ENCODE assay signal across 15 mouse cellular contexts in genomic region chr15:97342336-97342735, GRCm38 (mm10).
DNase-seq lines count a peak whose midpoint lies in the region; ATAC-seq and TF ChIP-seq lines count a peak whose summit lies in the region.
"Had no signal": no experiment of that assay in that cellular context is flagged by ENCODE, and none has a peak within 500 bp of the region (broad histone marks: within the 10 kb centered on the region; RNA-seq: fewer than 3 reads in every experiment).

No protein-coding gene starts in this region.

- no peak for TF ChIP-seq EP300 in liver, embryonic 14.5 days (IDR thresholded peaks at IDR 0.05; ENCODE audit: low read depth)

- no peak for TF ChIP-seq CTCF in thymus, adult 2 months (IDR thresholded peaks at IDR 0.05; ENCODE audit: borderline replicate concordance, control insufficient read depth, extremely low read depth, insufficient read depth, low read length, poor library complexity)
- TF ChIP-seq CTCF in liver, embryonic 14.5 days (IDR thresholded peaks at IDR 0.05; ENCODE audit: low read depth), result no peak

- no peak for ATAC-seq in liver, embryonic 14.5 days (ENCODE audit: insufficient read depth)

- intact Hi-C loops in left cerebral cortex, postnatal 4 days (cut with DNase I), result no loop called here

- peaks cover 11% of the 10 kb centered on the region for H3K4me1 ChIP-seq in thymus, adult 2 months (replicated peaks; ENCODE audit: control insufficient read depth, insufficient read depth, low read length)
- peaks cover 40 to 59% of the 10 kb centered on the region in 2 experiments for H3K4me1 ChIP-seq in liver, embryonic 14.5 days (replicated peaks; ENCODE audit: control insufficient read depth in 2 of 2, insufficient read depth in 2 of 2, low read length in 1 of 2)

- H3K27me3 ChIP-seq in thymus, adult 2 months (ENCODE audit: control insufficient read depth, insufficient read depth, low read length), result no peaks in the 10 kb centered on the region
- H3K27me3 ChIP-seq in liver, embryonic 14.5 days (ENCODE audit: control insufficient read depth, insufficient read depth, low read length), result no peaks in the 10 kb centered on the region

- WGBS in thymus, adult 2 months, result 24% methylated on average over 9 of the region's 9 CpGs
- WGBS in liver, embryonic 14.5 days (ENCODE audit: insufficient replicate concordance), result 27% methylated on average over 9 of the region's 9 CpGs

- H3K4me3 ChIP-seq in thymus, adult 2 months (ENCODE audit: control insufficient read depth, insufficient read depth, low read length), result no peak overlapping the region
- peak overlapping the region; percentile 40 to 51 for H3K4me3 ChIP-seq in liver, embryonic 14.5 days (ENCODE audit: insufficient read depth in 1 of 2, low read depth in 2 of 2, low read length in 2 of 2)
- H3K4me3 ChIP-seq: heart, embryonic 13.5 days; limb, embryonic 10.5 days; myocyte had no signal

- TF ChIP-seq POLR2A in thymus, adult 2 months (IDR thresholded peaks at IDR 0.05; ENCODE audit: control insufficient read depth, extremely low read depth, insufficient read depth, low read length, poor library complexity), result no peak

- no peaks in the 10 kb centered on the region for H3K36me3 ChIP-seq in thymus, adult 2 months (ENCODE audit: control insufficient read depth, insufficient read depth, low read length)
- no peaks in the 10 kb centered on the region for H3K36me3 ChIP-seq in liver, embryonic 14.5 days (replicated peaks; ENCODE audit: control insufficient read depth, insufficient read depth, low read depth)
- H3K36me3 ChIP-seq: heart, embryonic 13.5 days; limb, embryonic 10.5 days had no signal

- peak; percentile 6 for DNase-seq in thymus, adult 2 months
- no peak for DNase-seq in thymus, postnatal 10 days (ENCODE audit: low spot score in 2 of 2)
- peak; percentile 69 for DNase-seq in T-cell, adult 2 months (ENCODE audit: low spot score)
- DNase-seq in liver, embryonic 14.5 days (ENCODE audit: low read depth in 3 of 3, low spot score in 3 of 3), result no peak
- peak; percentile 14 for DNase-seq in thymus, postnatal 25 days
- no peak for DNase-seq in urinary bladder, postnatal 4 days (ENCODE audit: low spot score in 2 of 2)
- no peak for DNase-seq in right cerebral cortex, postnatal 36 days (ENCODE audit: low spot score in 2 of 2)
- DNase-seq in left cerebral cortex, postnatal 4 days, result no peak
- DNase-seq: adrenal gland, postnatal 36 days; gastrocnemius, postnatal 25 days; kidney, postnatal 10 days had no signal

- H3K27ac ChIP-seq in thymus, adult 2 months (ENCODE audit: control insufficient read depth, insufficient read depth, low read length), result peak overlapping the region; percentile 18; the same call in 1 of the 2 replicates
- peak overlapping the region; percentile 72 for H3K27ac ChIP-seq in liver, embryonic 14.5 days
- H3K27ac ChIP-seq: heart, embryonic 13.5 days; limb, embryonic 10.5 days; stomach, postnatal 0 days had no signal

- H3K4me2 ChIP-seq in liver, embryonic 14.5 days (ENCODE audit: low read depth), result peak overlapping the region; percentile 66
- H3K4me2 ChIP-seq: heart, embryonic 13.5 days had no signal

- H3K9me3 ChIP-seq in liver, embryonic 14.5 days (ENCODE audit: control insufficient read depth, low read length), result no peaks in the 10 kb centered on the region
- H3K9me3 ChIP-seq: limb, embryonic 10.5 days had no signal

- H3K9ac ChIP-seq in liver, embryonic 14.5 days (replicated peaks), result peak overlapping the region; percentile 49
- H3K9ac ChIP-seq: heart, embryonic 13.5 days had no signal

Comparison
In these comparisons a context has a peak if more than half of its experiments do, and no peak if none do; other contexts are left out.
1. DNase-seq: peak in thymus, adult 2 months (single experiment), T-cell, adult 2 months (single experiment) and thymus, postnatal 25 days (single experiment); none in thymus, postnatal 10 days (0 of 2), liver, embryonic 14.5 days (0 of 3), urinary bladder, postnatal 4 days (0 of 2), right cerebral cortex, postnatal 36 days (0 of 2) and left cerebral cortex, postnatal 4 days (single experiment).